Mouse (Mus musculus) myocyte (in vitro differentiated cells): Measurements from ENCODE around the gene Tmigd1. TPM values are rescaled to one million over a fixed set of nuclear protein-coding genes. Genes with fewer than 3 reads are reported as not detected.

ENCODE experiments used
- H3K27me3 ChIP-seq: one replicate; pipeline ENCODE4 v1.6.1; 2011; ENCODE audit not compliant: control insufficient read depth, insufficient read depth, insufficient read length
- H3K36me3 ChIP-seq: one replicate; pipeline ENCODE4 v1.6.1; 2011; ENCODE audit not compliant: control insufficient read depth, insufficient read depth
- H3K4me2 ChIP-seq: one replicate; pipeline ENCODE4 v1.6.1; 2011; ENCODE audit warnings: low read depth, control low read depth
- H3K4me3 ChIP-seq: one replicate; pipeline ENCODE4 v1.5.1; 2011; ENCODE audit warnings: mild to moderate bottlenecking, control low read depth, moderate library complexity
- H3K79me2 ChIP-seq: one replicate; pipeline ENCODE4 v1.6.1; 2011; ENCODE audit not compliant: control insufficient read depth, insufficient read depth
- H3ac ChIP-seq: one replicate; pipeline ENCODE4 v1.6.1; 2011; ENCODE audit not compliant: control insufficient read depth, insufficient read length
- CEBPB ChIP-seq: IDR thresholded peaks from 2 replicates; pipeline ENCODE4 v1.6.1; 2011; ENCODE audit warnings: mild to moderate bottlenecking, moderate library complexity; ENCODE audit not compliant: poor library complexity, insufficient read depth, severe bottlenecking
- E2F4 ChIP-seq: IDR thresholded peaks from one replicate; pipeline ENCODE4 v1.6.1; 2011; ENCODE audit warnings: mild to moderate bottlenecking, control low read depth, moderate library complexity; ENCODE audit not compliant: insufficient read depth
- MAX ChIP-seq: IDR thresholded peaks from one replicate; pipeline ENCODE4 v1.6.1; 2011; ENCODE audit warnings: low read depth, mild to moderate bottlenecking, control low read depth
- MYOD1 ChIP-seq, 3 experiments: IDR thresholded peaks; one replicate each; pipeline ENCODE4 v1.6.1; 2011; ENCODE audit warnings: control low read depth in 2 of 3, low read depth in 2 of 3, mild to moderate bottlenecking in 2 of 3, moderate library complexity in 1 of 3; ENCODE audit not compliant: insufficient read length in 2 of 3, control insufficient read depth in 1 of 3
- MYOG ChIP-seq, 3 experiments: IDR thresholded peaks; one replicate each; pipeline ENCODE4 v1.6.1; 2011; ENCODE audit warnings: control low read depth in 2 of 3, low read depth in 2 of 3, mild to moderate bottlenecking in 2 of 3; ENCODE audit not compliant: insufficient read length in 2 of 3, control insufficient read depth in 1 of 3, insufficient read depth in 1 of 3
- POLR2A ChIP-seq: IDR thresholded peaks from one replicate; pipeline ENCODE4 v1.6.1; 2011; ENCODE audit warnings: low read depth, mild to moderate bottlenecking, control low read depth, moderate library complexity; ENCODE audit not compliant: insufficient read length
- POLR2AphosphoS2 ChIP-seq: IDR thresholded peaks from one replicate; pipeline ENCODE4 v1.6.1; 2011; ENCODE audit warnings: low read depth, control low read depth; ENCODE audit not compliant: insufficient read length
- REST ChIP-seq: IDR thresholded peaks from one replicate; pipeline ENCODE4 v1.6.1; 2011; ENCODE audit warnings: mild to moderate bottlenecking, control low read depth, moderate library complexity; ENCODE audit not compliant: insufficient read depth, insufficient read length
- SRF ChIP-seq: IDR thresholded peaks from one replicate; pipeline ENCODE4 v1.6.1; 2011; ENCODE audit warnings: low read depth; ENCODE audit not compliant: control insufficient read depth, insufficient read length
- TCF12 ChIP-seq: IDR thresholded peaks from one replicate; pipeline ENCODE4 v1.6.1; 2011; ENCODE audit warnings: mild to moderate bottlenecking, control low read depth; ENCODE audit not compliant: poor library complexity, insufficient read depth, severe bottlenecking
- TCF3 ChIP-seq: IDR thresholded peaks from one replicate; pipeline ENCODE4 v1.6.1; 2011; ENCODE audit warnings: low read depth, control low read depth; ENCODE audit not compliant: insufficient read length
- USF1 ChIP-seq: IDR thresholded peaks from one replicate; pipeline ENCODE4 v1.6.1; 2011; ENCODE audit warnings: low read depth, mild to moderate bottlenecking, control low read depth, moderate library complexity
- polyA plus RNA-seq: library from polyadenylated mRNA; unstranded; fragments of >200 nt; fragmentation: generic; extraction: Trizol; gene quantifications from one replicate; pipeline ENCODE4 v1.2.1, GENCODE M21; 2012; ENCODE audit warnings: missing spikeins

Gene Tmigd1
- polyA plus RNA-seq, 1 experiment = not detected

DNA sequence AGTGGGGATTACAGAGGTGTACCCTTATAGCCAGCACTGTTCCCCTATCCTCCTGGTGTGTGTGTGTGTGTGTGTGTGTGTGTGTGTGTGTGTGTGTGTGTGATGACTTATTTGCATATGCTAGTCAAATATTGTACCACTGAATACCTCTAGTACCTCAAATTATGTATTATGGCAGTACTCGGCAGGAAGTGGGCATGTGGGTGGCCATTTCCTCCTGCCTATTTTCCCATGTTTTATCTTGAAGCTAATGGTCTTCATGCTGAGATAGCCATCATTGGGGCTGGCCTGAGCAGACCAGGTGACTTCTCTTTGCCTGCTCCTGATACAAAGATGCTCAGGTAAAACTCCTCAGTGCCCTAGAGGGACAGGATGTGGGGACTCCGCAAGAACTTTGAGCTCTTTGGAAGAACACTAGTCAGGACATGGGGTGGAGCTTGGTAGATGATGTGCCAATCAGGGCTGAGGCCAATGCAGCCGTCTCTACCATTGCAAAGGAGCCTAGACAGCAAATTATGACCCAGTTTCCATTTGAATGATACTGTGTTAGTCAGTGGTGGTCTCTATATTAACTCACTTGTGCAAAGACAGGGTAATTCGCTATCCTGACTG is 10.1 kb upstream of the Tmigd1 start:
- no peak overlapping the region for H3K4me2 ChIP-seq
- H3K27me3 ChIP-seq = no peaks in the 10 kb centered on the region
- no peaks in the 10 kb centered on the region for H3K36me3 ChIP-seq
- H3ac ChIP-seq = no peak overlapping the region
- TF ChIP-seq SRF (no peak), E2F4 (no peak), CEBPB (no peak), MYOG (IDR thresholded peaks at IDR 0.05; ENCODE audit: control insufficient read depth in 1 of 3, insufficient read depth in 1 of 3, insufficient read length in 2 of 3, low read depth in 2 of 3) (no peak), POLR2A (no peak), POLR2AphosphoS2 (no peak), TCF3 (no peak), REST (no peak), MAX (no peak)
- H3K79me2 ChIP-seq = no peaks in the 10 kb centered on the region
- no peak overlapping the region for H3K4me3 ChIP-seq

- Histone ChIP-seq H3K4me3 (no peak overlapping the region), H3ac (no peak overlapping the region), H3K36me3 (no peaks in the 10 kb centered on the region), H3K79me2 (no peaks in the 10 kb centered on the region), H3K4me2 (no peak overlapping the region), H3K27me3 (no peaks in the 10 kb centered on the region)
- TF ChIP-seq REST (no peak), USF1 (no peak), TCF3 (no peak), SRF (no peak), TCF12 (no peak), POLR2A (no peak), MAX (no peak), MYOG (IDR thresholded peaks at IDR 0.05; ENCODE audit: control insufficient read depth in 1 of 3, insufficient read depth in 1 of 3, insufficient read length in 2 of 3, low read depth in 2 of 3) (no peak)
Observed at GRCm38 (mm10) chr11:76892972-76893371, 9.0 kb upstream of the Tmigd1 start.

GRCm38 (mm10) chr11:76893570-76893969 is 8.4 kb upstream of the Tmigd1 start:
- no peaks in the 10 kb centered on the region for H3K27me3 ChIP-seq
- H3K4me2 ChIP-seq = no peak overlapping the region
- no peak overlapping the region for H3ac ChIP-seq
- H3K36me3 ChIP-seq = no peaks in the 10 kb centered on the region
- H3K79me2 ChIP-seq = no peaks in the 10 kb centered on the region
- H3K4me3 ChIP-seq = no peak overlapping the region
- no peak for TF ChIP-seq SRF
- TF ChIP-seq REST = no peak
- no peak for TF ChIP-seq MYOD1 (IDR thresholded peaks at IDR 0.05; ENCODE audit: control insufficient read depth in 1 of 3, insufficient read length in 2 of 3, low read depth in 2 of 3)
- no peak for TF ChIP-seq POLR2AphosphoS2
- TF ChIP-seq MYOG (IDR thresholded peaks at IDR 0.05; ENCODE audit: control insufficient read depth in 1 of 3, insufficient read depth in 1 of 3, insufficient read length in 2 of 3, low read depth in 2 of 3) = no peak
- no peak for TF ChIP-seq E2F4
- no peak for TF ChIP-seq TCF12
- no peak for TF ChIP-seq MAX
- TF ChIP-seq TCF3 = no peak
- no peak for TF ChIP-seq USF1
- TF ChIP-seq CEBPB = no peak
- TF ChIP-seq POLR2A = no peak

DNA sequence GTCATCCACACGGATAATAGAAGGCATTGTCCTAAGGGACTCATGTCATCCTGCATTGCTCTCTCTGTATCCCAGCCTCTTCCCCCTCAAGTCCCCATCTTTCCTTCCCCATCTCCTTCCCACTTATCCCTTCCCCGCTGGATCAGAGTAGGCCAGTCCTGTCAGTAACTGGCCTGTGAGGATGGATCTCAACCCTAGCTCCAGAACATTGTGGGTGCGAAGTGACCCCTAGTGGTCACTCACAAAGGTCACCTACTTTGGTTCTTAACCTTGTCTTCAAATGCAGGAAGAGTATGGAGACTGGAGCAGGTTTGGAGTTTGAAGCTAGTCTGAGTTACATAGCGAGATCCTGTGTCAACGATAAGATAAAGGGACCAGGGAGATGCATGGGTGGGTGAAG is 7.7 kb upstream of the Tmigd1 start:
- H3K27me3 ChIP-seq = no peaks in the 10 kb centered on the region
- no peaks in the 10 kb centered on the region for H3K79me2 ChIP-seq
- H3K36me3 ChIP-seq = no peaks in the 10 kb centered on the region
- H3K4me2 ChIP-seq = no peak overlapping the region
- no peak for TF ChIP-seq MYOG (IDR thresholded peaks at IDR 0.05; ENCODE audit: control insufficient read depth in 1 of 3, insufficient read depth in 1 of 3, insufficient read length in 2 of 3, low read depth in 2 of 3)
- no peak overlapping the region for H3ac ChIP-seq
- no peak overlapping the region for H3K4me3 ChIP-seq

- TF ChIP-seq SRF (no peak), TCF3 (no peak), POLR2AphosphoS2 (no peak), MYOD1 (IDR thresholded peaks at IDR 0.05; ENCODE audit: control insufficient read depth in 1 of 3, insufficient read length in 2 of 3, low read depth in 2 of 3) (no peak), CEBPB (no peak), MAX (no peak), USF1 (no peak), MYOG (IDR thresholded peaks at IDR 0.05; ENCODE audit: control insufficient read depth in 1 of 3, insufficient read depth in 1 of 3, insufficient read length in 2 of 3, low read depth in 2 of 3) (no peak), TCF12 (no peak), REST (no peak), E2F4 (no peak), POLR2A (no peak)
- Histone ChIP-seq H3K79me2 (no peaks in the 10 kb centered on the region), H3K4me2 (no peak overlapping the region), H3K36me3 (no peaks in the 10 kb centered on the region), H3K4me3 (no peak overlapping the region), H3K27me3 (no peaks in the 10 kb centered on the region), H3ac (no peak overlapping the region)
Observed at GRCm38 (mm10) chr11:76896360-76896759, 5.6 kb upstream of the Tmigd1 start.
